Mouse (Mus musculus): ENCODE measurements around the gene Slc22a17. TPM values are rescaled to one million over a fixed set of nuclear protein-coding genes. Genes with fewer than 3 reads are reported as not detected.

Slc22a17 gene
- polyA plus RNA-seq, 1 experiment from 2014 or later, result 44.9 TPM

DNA sequence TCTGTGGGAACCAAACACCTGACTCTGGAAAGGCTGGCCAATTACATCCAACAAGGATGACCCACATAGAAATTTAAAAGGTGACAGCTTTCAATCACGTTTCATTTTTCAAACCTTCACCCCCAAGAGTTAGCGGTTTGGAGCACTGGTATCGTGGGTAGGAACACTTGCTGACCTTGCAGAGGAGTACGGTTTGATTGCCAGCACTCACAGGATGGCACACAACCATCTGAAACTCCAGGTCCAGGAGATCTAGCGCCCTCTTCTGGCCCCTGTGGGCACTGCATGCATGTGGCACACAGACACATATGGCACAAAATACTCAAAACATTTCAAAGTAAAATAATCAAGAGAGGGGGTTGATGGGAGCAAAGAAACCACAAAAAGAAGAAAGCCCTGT lies 46.0 kb downstream of the Slc22a17 start:
- no peak overlapping the region for H3K9ac ChIP-seq (replicated peaks; ENCODE audit: low read depth, low read length)
- no peak for ATAC-seq (ENCODE audit: insufficient number of reproducible peaks, insufficient read depth, low FRiP score, low read depth)
- no peaks in the 10 kb centered on the region; the same call in 1 of the 2 replicates for H3K4me1 ChIP-seq (ENCODE audit: control insufficient read depth, insufficient read depth, low read length)
- H3K4me2 ChIP-seq (replicated peaks; ENCODE audit: low read depth, low read length), result no peak overlapping the region
- no peaks in the 10 kb centered on the region for H3K9me3 ChIP-seq (ENCODE audit: control insufficient read depth, low read depth, low read length)
- no peaks in the 10 kb centered on the region for H3K27me3 ChIP-seq (ENCODE audit: control insufficient read depth, insufficient read depth, low read length)
- no peak overlapping the region for H3K27ac ChIP-seq (ENCODE audit: low read length)
- H3K4me3 ChIP-seq (ENCODE audit: low read depth, low read length), result no peak overlapping the region
- WGBS, result 61% methylated on average over 5 of the region's 5 CpGs
- no peaks in the 10 kb centered on the region for H3K36me3 ChIP-seq (ENCODE audit: control insufficient read depth, insufficient read depth, low read length)

DNA sequence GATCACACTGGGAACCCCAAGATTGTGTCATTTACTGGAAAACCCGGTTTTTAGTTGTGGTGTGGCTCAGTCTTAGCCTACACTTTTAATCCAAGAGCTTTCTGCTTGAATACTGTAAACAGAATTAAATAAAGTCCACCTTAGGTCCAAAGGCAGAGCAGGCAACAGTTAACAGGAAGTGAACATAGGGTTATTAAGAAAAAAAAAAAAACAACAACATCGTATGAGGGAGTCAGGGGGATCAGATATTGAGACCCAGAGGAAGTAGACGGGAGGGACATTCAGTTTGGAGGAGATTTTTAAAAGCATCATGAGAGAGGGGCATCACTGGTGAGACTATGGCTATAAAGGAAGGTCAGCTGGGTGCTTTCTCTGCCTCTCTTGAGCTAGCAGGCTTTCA lies 46.7 kb downstream of the Slc22a17 start:
- 50% methylated on average over 3 of the region's 3 CpGs for WGBS
- no peak for ATAC-seq (ENCODE audit: insufficient number of reproducible peaks, insufficient read depth, low FRiP score, low read depth)
- no peak overlapping the region for H3K9ac ChIP-seq (replicated peaks; ENCODE audit: low read depth, low read length)
- no peaks in the 10 kb centered on the region for H3K27me3 ChIP-seq (ENCODE audit: control insufficient read depth, insufficient read depth, low read length)
- H3K9me3 ChIP-seq (ENCODE audit: control insufficient read depth, low read depth, low read length), result no peaks in the 10 kb centered on the region
- H3K4me1 ChIP-seq (ENCODE audit: control insufficient read depth, insufficient read depth, low read length), result no peaks in the 10 kb centered on the region; the same call in 1 of the 2 replicates
- no peak overlapping the region for H3K4me2 ChIP-seq (replicated peaks; ENCODE audit: low read depth, low read length)
- H3K4me3 ChIP-seq (ENCODE audit: low read depth, low read length), result no peak overlapping the region
- no peaks in the 10 kb centered on the region for H3K36me3 ChIP-seq (ENCODE audit: control insufficient read depth, insufficient read depth, low read length)
- no peak overlapping the region for H3K27ac ChIP-seq (ENCODE audit: low read length)

DNA sequence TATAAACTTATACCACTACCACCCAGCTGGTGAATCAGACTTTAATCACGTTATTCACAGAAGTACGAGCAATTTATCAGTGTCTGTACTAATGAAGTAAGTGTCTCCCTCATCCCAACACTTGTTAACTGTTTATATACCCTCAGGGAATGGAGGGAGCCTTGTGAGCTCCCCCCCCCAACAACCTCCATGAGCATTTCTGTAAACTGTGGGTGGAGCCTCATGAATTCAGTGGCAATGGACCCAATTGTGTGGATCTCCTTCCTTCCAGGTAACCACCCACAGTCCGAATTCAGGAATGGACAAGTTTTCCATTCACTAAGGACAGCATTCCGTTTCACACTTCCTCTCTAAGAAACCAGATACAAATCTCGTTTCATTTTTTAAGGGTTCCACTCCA lies 47.3 kb downstream of the Slc22a17 start:
- WGBS, result 65% methylated on average over 5 of the region's 5 CpGs
- no peaks in the 10 kb centered on the region for H3K27me3 ChIP-seq (ENCODE audit: control insufficient read depth, insufficient read depth, low read length)
- no peak overlapping the region for H3K9ac ChIP-seq (replicated peaks; ENCODE audit: low read depth, low read length)
- ATAC-seq (ENCODE audit: insufficient number of reproducible peaks, insufficient read depth, low FRiP score, low read depth), result no peak
- no peaks in the 10 kb centered on the region; the same call in 1 of the 2 replicates for H3K4me1 ChIP-seq (ENCODE audit: control insufficient read depth, insufficient read depth, low read length)
- no peak overlapping the region for H3K27ac ChIP-seq (ENCODE audit: low read length)
- no peak overlapping the region for H3K4me2 ChIP-seq (replicated peaks; ENCODE audit: low read depth, low read length)
- H3K9me3 ChIP-seq (ENCODE audit: control insufficient read depth, low read depth, low read length), result no peaks in the 10 kb centered on the region
- no peak overlapping the region for H3K4me3 ChIP-seq (ENCODE audit: low read depth, low read length)
- H3K36me3 ChIP-seq (ENCODE audit: control insufficient read depth, insufficient read depth, low read length), result no peaks in the 10 kb centered on the region

DNA sequence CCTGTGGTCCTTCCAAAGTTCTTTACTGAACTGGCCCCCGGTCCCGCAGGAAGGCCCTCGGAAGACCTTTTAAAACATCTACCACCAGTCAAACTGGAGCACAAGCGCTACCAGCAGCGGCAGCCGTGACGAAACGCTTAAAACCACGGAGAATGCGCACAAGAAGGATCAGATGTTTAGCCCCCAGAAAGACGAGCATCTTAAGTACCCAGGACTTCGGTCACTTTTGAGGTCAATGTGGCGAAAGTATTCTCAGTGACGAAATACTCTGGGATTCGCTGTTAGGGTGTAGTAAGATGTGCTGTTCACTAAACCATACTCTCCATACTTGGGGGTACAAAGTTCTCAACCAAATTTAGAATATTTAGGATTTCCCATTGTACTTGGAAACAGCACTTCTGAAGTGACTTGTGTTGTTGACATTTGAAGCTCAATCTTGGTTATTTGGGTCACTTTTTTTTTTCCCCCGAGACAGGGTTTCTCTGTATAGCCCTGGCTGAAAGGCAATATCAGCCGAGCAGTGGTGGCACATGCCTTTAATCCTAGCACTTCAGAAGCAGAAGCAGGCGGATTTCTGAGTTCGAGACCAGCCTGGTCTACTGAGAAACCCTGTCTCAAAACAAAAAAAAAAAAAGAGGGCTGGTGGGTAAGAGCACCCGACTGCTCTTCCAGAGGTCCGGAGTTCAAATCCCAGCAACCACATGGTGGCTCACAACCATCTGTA lies 48.5 kb downstream of the Slc22a17 start:
- Histone ChIP-seq H3K27ac (ENCODE audit: low read length) (peak overlapping the region; percentile 53; the same call in 1 of the 2 replicates), H3K36me3 (ENCODE audit: control insufficient read depth, insufficient read depth, low read length) (no peaks in the 10 kb centered on the region), H3K4me2 (replicated peaks; ENCODE audit: low read depth, low read length) (peak overlapping the region; percentile 69), H3K4me1 (ENCODE audit: control insufficient read depth, insufficient read depth, low read length) (no peaks in the 10 kb centered on the region; the same call in 1 of the 2 replicates), H3K4me3 (ENCODE audit: low read depth, low read length) (peak overlapping the region; percentile 76), H3K9ac (replicated peaks; ENCODE audit: low read depth, low read length) (peak overlapping the region; percentile 60), H3K27me3 (ENCODE audit: control insufficient read depth, insufficient read depth, low read length) (no peaks in the 10 kb centered on the region), H3K9me3 (ENCODE audit: control insufficient read depth, low read depth, low read length) (no peaks in the 10 kb centered on the region)
- no peak for ATAC-seq (ENCODE audit: insufficient number of reproducible peaks, insufficient read depth, low FRiP score, low read depth)
- 14% methylated on average over 21 of the region's 21 CpGs for WGBS

DNA sequence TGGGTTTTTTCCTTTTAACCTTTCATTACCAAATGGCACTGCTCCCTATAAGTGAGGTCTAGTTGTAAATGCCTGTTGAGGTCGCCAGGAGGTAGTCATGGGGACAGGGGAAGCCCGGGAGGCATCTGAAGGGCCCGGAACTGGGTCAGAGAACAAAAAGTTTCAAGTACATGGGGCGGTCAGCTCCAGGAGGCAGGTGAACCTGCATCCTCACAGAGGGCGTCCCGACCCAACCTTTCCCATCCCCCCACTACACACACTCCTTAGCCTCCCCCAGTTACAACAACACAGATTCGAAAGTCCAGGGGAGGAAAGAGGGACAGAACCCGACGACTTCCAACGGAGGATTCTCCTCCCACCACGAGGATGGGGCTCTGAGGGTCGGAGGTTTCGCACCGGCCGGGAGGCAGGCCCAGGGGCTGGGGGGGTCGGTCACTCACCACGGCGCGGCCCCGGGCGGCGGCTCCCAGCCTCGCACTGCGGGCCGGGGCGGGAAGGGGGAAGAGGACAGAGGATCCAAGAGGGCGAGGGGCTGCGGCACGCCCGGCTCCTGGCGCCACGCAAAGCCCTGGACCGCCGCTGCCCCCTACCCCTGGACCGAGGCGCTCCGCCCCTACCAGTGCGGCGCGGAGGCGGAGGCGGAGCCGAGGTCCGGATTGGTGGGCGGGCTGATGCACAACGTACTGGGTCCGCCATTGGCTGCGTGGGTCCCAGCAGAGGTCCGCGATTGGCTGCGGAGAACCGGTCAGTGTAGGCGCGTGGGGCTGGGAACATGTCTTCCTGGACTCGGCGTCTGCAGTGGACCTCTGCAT lies 49.2 kb downstream of the Slc22a17 start:
- H3K9ac ChIP-seq (replicated peaks; ENCODE audit: low read depth, low read length), result peak overlapping the region; percentile 60
- peak overlapping the region; percentile 76 for H3K4me3 ChIP-seq (ENCODE audit: low read depth, low read length)
- 1% methylated on average over 46 of the region's 56 CpGs for WGBS
- H3K27ac ChIP-seq (ENCODE audit: low read length), result peak overlapping the region; percentile 53; the same call in 1 of the 2 replicates
- H3K27me3 ChIP-seq (ENCODE audit: control insufficient read depth, insufficient read depth, low read length), result no peaks in the 10 kb centered on the region
- no peaks in the 10 kb centered on the region for H3K36me3 ChIP-seq (ENCODE audit: control insufficient read depth, insufficient read depth, low read length)
- no peaks in the 10 kb centered on the region; the same call in 1 of the 2 replicates for H3K4me1 ChIP-seq (ENCODE audit: control insufficient read depth, insufficient read depth, low read length)
- peak overlapping the region; percentile 69 for H3K4me2 ChIP-seq (replicated peaks; ENCODE audit: low read depth, low read length)
- peak; percentile 100 for ATAC-seq (ENCODE audit: insufficient number of reproducible peaks, insufficient read depth, low FRiP score, low read depth)
- H3K9me3 ChIP-seq (ENCODE audit: control insufficient read depth, low read depth, low read length), result no peaks in the 10 kb centered on the region

DNA sequence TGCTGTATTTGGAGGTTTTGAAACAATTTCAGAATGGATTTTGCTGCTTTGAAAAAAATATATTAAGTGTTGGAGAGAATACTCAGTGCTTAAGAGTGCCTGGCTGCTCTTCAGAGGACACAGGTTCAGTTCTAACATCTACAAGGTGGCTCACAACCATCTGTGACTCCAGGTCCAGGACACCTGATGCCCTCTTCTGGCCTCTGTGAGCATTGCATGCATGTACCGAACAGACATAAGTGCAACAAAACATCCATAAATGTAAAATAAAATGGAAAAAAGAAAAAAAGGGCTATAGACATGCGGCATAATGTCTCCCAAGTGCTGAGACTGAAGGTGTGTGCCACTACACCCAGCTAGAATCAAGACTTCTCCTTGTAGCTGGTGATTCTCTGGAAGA lies 52.4 kb downstream of the Slc22a17 start:
- Histone ChIP-seq H3K9ac (replicated peaks; ENCODE audit: low read depth, low read length) (no peak overlapping the region), H3K4me2 (replicated peaks; ENCODE audit: low read depth, low read length) (no peak overlapping the region), H3K36me3 (ENCODE audit: control insufficient read depth, insufficient read depth, low read length) (peaks cover 16% of the 10 kb centered on the region; the same call in 1 of the 2 replicates), H3K27me3 (ENCODE audit: control insufficient read depth, insufficient read depth, low read length) (no peaks in the 10 kb centered on the region), H3K4me3 (ENCODE audit: low read depth, low read length) (no peak overlapping the region), H3K9me3 (ENCODE audit: control insufficient read depth, low read depth, low read length) (no peaks in the 10 kb centered on the region), H3K4me1 (ENCODE audit: control insufficient read depth, insufficient read depth, low read length) (no peaks in the 10 kb centered on the region; the same call in 1 of the 2 replicates), H3K27ac (ENCODE audit: low read length) (no peak overlapping the region)
- no peak for ATAC-seq (ENCODE audit: insufficient number of reproducible peaks, insufficient read depth, low FRiP score, low read depth)
- 51% methylated on average over 2 of the region's 2 CpGs for WGBS

DNA sequence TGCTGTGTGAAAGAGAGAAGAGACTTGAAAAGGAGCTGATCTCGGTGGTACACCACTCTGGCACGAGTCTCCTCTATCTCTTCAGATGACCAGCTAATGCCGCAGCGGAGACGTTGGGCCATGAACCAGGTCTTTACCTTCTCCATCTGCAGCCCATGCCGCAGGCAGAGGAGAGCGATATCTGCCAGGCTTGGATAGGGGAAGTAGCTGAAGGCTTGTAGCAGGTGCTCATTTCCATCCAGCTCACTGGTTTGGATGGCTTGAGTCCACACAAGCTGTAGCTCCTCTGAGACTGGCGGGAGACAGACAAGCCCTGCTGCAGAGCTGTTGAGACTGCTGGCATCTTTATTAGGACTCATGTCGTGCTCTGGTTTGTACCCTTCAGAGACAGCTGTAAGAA lies 55.0 kb downstream of the Slc22a17 start:
- Histone ChIP-seq H3K4me1 (ENCODE audit: control insufficient read depth, insufficient read depth, low read length) (no peaks in the 10 kb centered on the region), H3K36me3 (ENCODE audit: control insufficient read depth, insufficient read depth, low read length) (peaks cover 20% of the 10 kb centered on the region; the same call in 1 of the 2 replicates), H3K4me3 (ENCODE audit: low read depth, low read length) (no peak overlapping the region), H3K27me3 (ENCODE audit: control insufficient read depth, insufficient read depth, low read length) (no peaks in the 10 kb centered on the region), H3K27ac (ENCODE audit: low read length) (no peak overlapping the region), H3K9ac (replicated peaks; ENCODE audit: low read depth, low read length) (no peak overlapping the region), H3K9me3 (ENCODE audit: control insufficient read depth, low read depth, low read length) (no peaks in the 10 kb centered on the region), H3K4me2 (replicated peaks; ENCODE audit: low read depth, low read length) (no peak overlapping the region)
- 90% methylated on average over 9 of the region's 9 CpGs for WGBS
- no peak for ATAC-seq (ENCODE audit: insufficient number of reproducible peaks, insufficient read depth, low FRiP score, low read depth)

DNA sequence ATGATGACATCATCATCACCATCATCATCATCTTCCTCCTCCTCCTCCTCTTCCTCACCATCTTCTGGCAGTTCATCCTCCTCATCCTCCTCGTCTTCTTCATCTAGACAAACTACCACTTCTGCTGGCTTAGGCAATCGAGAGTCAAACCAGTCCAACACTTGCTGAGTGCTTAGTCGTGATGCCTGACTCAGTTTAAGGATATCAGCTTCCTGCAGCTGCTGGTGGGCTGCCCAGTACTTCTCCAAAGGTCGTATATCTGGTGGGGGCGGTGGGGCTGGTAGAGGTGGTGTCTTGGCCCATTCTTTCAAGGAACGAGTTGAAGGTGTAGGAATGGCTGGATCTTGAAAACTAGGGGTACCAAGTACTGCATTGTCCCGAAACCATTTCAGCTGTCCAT lies 56.2 kb downstream of the Slc22a17 start:
- Histone ChIP-seq H3K27me3 (ENCODE audit: control insufficient read depth, insufficient read depth, low read length) (no peaks in the 10 kb centered on the region), H3K4me1 (ENCODE audit: control insufficient read depth, insufficient read depth, low read length) (no peaks in the 10 kb centered on the region), H3K4me3 (ENCODE audit: low read depth, low read length) (no peak overlapping the region), H3K9me3 (ENCODE audit: control insufficient read depth, low read depth, low read length) (no peaks in the 10 kb centered on the region), H3K9ac (replicated peaks; ENCODE audit: low read depth, low read length) (no peak overlapping the region), H3K36me3 (ENCODE audit: control insufficient read depth, insufficient read depth, low read length) (peaks cover 20% of the 10 kb centered on the region; the same call in 1 of the 2 replicates), H3K4me2 (replicated peaks; ENCODE audit: low read depth, low read length) (no peak overlapping the region), H3K27ac (ENCODE audit: low read length) (no peak overlapping the region)
- ATAC-seq (ENCODE audit: insufficient number of reproducible peaks, insufficient read depth, low FRiP score, low read depth), result no peak
- 82% methylated on average over 7 of the region's 7 CpGs for WGBS
